Mouse (Mus musculus) kidney, embryonic 16.5 days (tissue): ENCODE results near the gene Lhpp. TPM values are rescaled to one million over a fixed set of nuclear protein-coding genes. Genes with fewer than 3 reads are reported as not detected.

Experiments
- ATAC-seq: fragments of 200-750 bp; cut with Nextera tagmentation; 2 replicates; pipeline ENCODE4 v1.8.0; 2017; ENCODE audit warnings: moderate TSS enrichment; ENCODE audit not compliant: low FRiP score, low TSS enrichment
- H3K27ac ChIP-seq: fragments of 300-500 bp; sonication (generic); 2 replicates; pipeline ENCODE4 v1.5.1; 2014; ENCODE audit warnings: low read length
- H3K27me3 ChIP-seq: fragments of 300-500 bp; sonication (generic); 2 replicates; pipeline ENCODE4 v1.6.1; 2014; ENCODE audit warnings: low read length, control low read depth, mixed read lengths; ENCODE audit not compliant: insufficient read depth
- H3K36me3 ChIP-seq: fragments of 300-500 bp; sonication (generic); 2 replicates; pipeline ENCODE4 v1.6.1; 2014; ENCODE audit warnings: low read length, control low read depth, mixed read lengths; ENCODE audit not compliant: insufficient read depth
- H3K4me1 ChIP-seq: fragments of 300-500 bp; sonication (generic); 2 replicates; pipeline ENCODE4 v1.6.1; 2014; ENCODE audit warnings: low read length, control low read depth, mixed read lengths; ENCODE audit not compliant: insufficient read depth
- H3K4me2 ChIP-seq: fragments of 300-500 bp; sonication (generic); replicated peaks from 2 replicates; pipeline ENCODE4 v1.6.1; 2014; ENCODE audit warnings: low read depth, low read length
- H3K4me3 ChIP-seq: fragments of 300-500 bp; sonication (generic); 2 replicates; pipeline ENCODE4 v1.5.1; 2014; ENCODE audit warnings: mild to moderate bottlenecking, low read length
- H3K9ac ChIP-seq: fragments of 300-500 bp; sonication (generic); replicated peaks from 2 replicates; pipeline ENCODE4 v1.6.1; 2014; ENCODE audit warnings: low read length
- H3K9me3 ChIP-seq: fragments of 300-500 bp; sonication (generic); 2 replicates; pipeline ENCODE4 v1.6.1; 2016; ENCODE audit warnings: low read length, control low read depth
- WGBS: fragments of 180-500 bp; shearing (Covaris S2); extraction: QIAGEN DNeasy Blood & Tissue Kit; methylation state at CpG from one replicate; pipeline ENCODE4 v1.1.7; 2014; 5-methylcytosine and 5-hydroxymethylcytosine counted together
- polyA plus RNA-seq: library from polyadenylated mRNA; unstranded; fragments of >200 nt; fragmentation: Nextera tagmentation; extraction: Ambion mirVana; gene quantifications from 2 replicates; pipeline ENCODE4 v1.2.1, GENCODE M21; 2015

Lhpp gene
- polyA plus RNA-seq, 1 experiment from 2014 or later, result 24.3 TPM

GRCm38 (mm10) chr7:132712044-132712708 lies 101.7 kb downstream of the Lhpp start:
- Histone ChIP-seq H3K4me1 (peaks cover 40% of the 10 kb centered on the region), H3K36me3 (0 out of 2 replicates have a peak, but pooled peaks cover 5% of the 10 kb centered on the region), H3K27ac (peak overlapping the region; percentile 54), H3K9ac (no peak overlapping the region), H3K4me3 (no peak overlapping the region), H3K9me3 (no peaks in the 10 kb centered on the region), H3K4me2 (no peak overlapping the region), H3K27me3 (no peaks in the 10 kb centered on the region)
- 25% methylated on average over 16 of the region's 16 CpGs for WGBS
- ATAC-seq, result peak; percentile 79

GRCm38 (mm10) chr7:132712956-132713355 lies 102.5 kb downstream of the Lhpp start:
- H3K4me2 ChIP-seq, result no peak overlapping the region
- H3K4me3 ChIP-seq, result no peak overlapping the region
- peak overlapping the region; percentile 94 for H3K27ac ChIP-seq
- H3K36me3 ChIP-seq, result 0 out of 2 replicates have a peak, but pooled peaks cover 5% of the 10 kb centered on the region
- H3K27me3 ChIP-seq, result no peaks in the 10 kb centered on the region
- WGBS, result 59% methylated on average over 7 of the region's 7 CpGs
- H3K9ac ChIP-seq, result peak overlapping the region; percentile 51
- H3K9me3 ChIP-seq, result no peaks in the 10 kb centered on the region
- ATAC-seq, result no peak
- peaks cover 40% of the 10 kb centered on the region for H3K4me1 ChIP-seq

GRCm38 (mm10) chr7:132713483-132714126 lies 103.2 kb downstream of the Lhpp start:
- no peak overlapping the region; the same call in 1 of the 2 replicates for H3K9ac ChIP-seq
- peak; percentile 24; the same call in 1 of the 2 replicates for ATAC-seq

GRCm38 (mm10) chr7:132714236-132714923 lies 103.9 kb downstream of the Lhpp start:
- 29% methylated on average over 6 of the region's 6 CpGs for WGBS

More at GRCm38 (mm10) chr7:132713483-132714126, 103.2 kb downstream of the Lhpp start:
- H3K4me1 ChIP-seq, result peaks cover 40% of the 10 kb centered on the region
- H3K27me3 ChIP-seq, result no peaks in the 10 kb centered on the region
- no peaks in the 10 kb centered on the region for H3K9me3 ChIP-seq
- H3K27ac ChIP-seq, result peak overlapping the region; percentile 94
- 46% methylated on average over 8 of the region's 8 CpGs for WGBS
- H3K4me3 ChIP-seq, result no peak overlapping the region
- H3K4me2 ChIP-seq, result no peak overlapping the region
- 0 out of 2 replicates have a peak, but pooled peaks cover 5% of the 10 kb centered on the region for H3K36me3 ChIP-seq

GRCm38 (mm10) chr7:132715259-132715658 lies 104.8 kb downstream of the Lhpp start:
- H3K9ac ChIP-seq, result no peak overlapping the region
- no peak overlapping the region for H3K4me2 ChIP-seq
- ATAC-seq, result no peak
- H3K27ac ChIP-seq, result peak overlapping the region; percentile 94
- peaks cover 40% of the 10 kb centered on the region for H3K4me1 ChIP-seq
- 0 out of 2 replicates have a peak, but pooled peaks cover 5% of the 10 kb centered on the region for H3K36me3 ChIP-seq
- WGBS, result 96% methylated on average over 4 of the region's 4 CpGs
- H3K9me3 ChIP-seq, result no peaks in the 10 kb centered on the region
- no peak overlapping the region for H3K4me3 ChIP-seq
- no peaks in the 10 kb centered on the region for H3K27me3 ChIP-seq

More at GRCm38 (mm10) chr7:132714236-132714923, 103.9 kb downstream of the Lhpp start:
- H3K4me1 ChIP-seq, result peaks cover 40% of the 10 kb centered on the region
- no peak overlapping the region for H3K4me3 ChIP-seq
- H3K27me3 ChIP-seq, result no peaks in the 10 kb centered on the region
- peak overlapping the region; percentile 49; the same call in 1 of the 2 replicates for H3K9ac ChIP-seq
- no peaks in the 10 kb centered on the region for H3K9me3 ChIP-seq
- no peak overlapping the region for H3K4me2 ChIP-seq
- peak overlapping the region; percentile 94 for H3K27ac ChIP-seq
- ATAC-seq, result peak; percentile 73
- 0 out of 2 replicates have a peak, but pooled peaks cover 5% of the 10 kb centered on the region for H3K36me3 ChIP-seq

GRCm38 (mm10) chr7:132719570-132719969 lies 109.1 kb downstream of the Lhpp start:
- ATAC-seq, result no peak
- no peaks in the 10 kb centered on the region for H3K9me3 ChIP-seq
- no peaks in the 10 kb centered on the region for H3K27me3 ChIP-seq
- peaks cover 12% of the 10 kb centered on the region for H3K4me1 ChIP-seq
- H3K9ac ChIP-seq, result no peak overlapping the region
- 86% methylated on average over 4 of the region's 4 CpGs for WGBS
- 0 out of 2 replicates have a peak, but pooled peaks cover 5% of the 10 kb centered on the region for H3K36me3 ChIP-seq
- H3K4me2 ChIP-seq, result no peak overlapping the region
- H3K4me3 ChIP-seq, result no peak overlapping the region
- no peak overlapping the region for H3K27ac ChIP-seq

- Histone ChIP-seq H3K9ac (no peak overlapping the region), H3K36me3 (0 out of 2 replicates have a peak, but pooled peaks cover under 1% of the 10 kb centered on the region), H3K27ac (no peak overlapping the region), H3K4me1 (peaks cover 7% of the 10 kb centered on the region; the same call in 1 of the 2 replicates), H3K9me3 (no peaks in the 10 kb centered on the region), H3K27me3 (no peaks in the 10 kb centered on the region), H3K4me3 (no peak overlapping the region), H3K4me2 (no peak overlapping the region)
- no peak for ATAC-seq
- 72% methylated on average over 8 of the region's 8 CpGs for WGBS
Observed at GRCm38 (mm10) chr7:132720562-132720961, 110.1 kb downstream of the Lhpp start.

GRCm38 (mm10) chr7:132722401-132723370 lies 112.2 kb downstream of the Lhpp start:
- Histone ChIP-seq H3K9me3 (no peaks in the 10 kb centered on the region), H3K4me2 (no peak overlapping the region), H3K9ac (no peak overlapping the region), H3K27ac (no peak overlapping the region), H3K36me3 (no peaks in the 10 kb centered on the region), H3K4me1 (peaks cover 17% of the 10 kb centered on the region; the same call in 1 of the 2 replicates), H3K27me3 (no peaks in the 10 kb centered on the region), H3K4me3 (no peak overlapping the region)
- no peak for ATAC-seq
- WGBS, result 86% methylated on average over 12 of the region's 12 CpGs

GRCm38 (mm10) chr7:132723906-132724305 lies 113.5 kb downstream of the Lhpp start:
- H3K36me3 ChIP-seq, result no peaks in the 10 kb centered on the region
- peaks cover 17% of the 10 kb centered on the region; the same call in 1 of the 2 replicates for H3K4me1 ChIP-seq
- H3K9me3 ChIP-seq, result no peaks in the 10 kb centered on the region
- H3K4me3 ChIP-seq, result no peak overlapping the region
- no peak overlapping the region for H3K9ac ChIP-seq
- no peaks in the 10 kb centered on the region for H3K27me3 ChIP-seq
- H3K27ac ChIP-seq, result no peak overlapping the region
- peak; percentile 72 for ATAC-seq
- H3K4me2 ChIP-seq, result no peak overlapping the region
- WGBS, result 77% methylated on average over 11 of the region's 11 CpGs
